Mouse (Mus musculus): ENCODE measurements around the gene Tm9sf3.

The Tm9sf3 gene

GRCm38 (mm10) chr19:41176881-41177280, 86.9 kb downstream of the Tm9sf3 start:
- no peak for DNase-seq (ENCODE audit: low spot score in 2 of 2)

- DNase-seq (ENCODE audit: low spot score in 2 of 2), result no peak
Observed at GRCm38 (mm10) chr19:41165914-41166235, 97.9 kb downstream of the Tm9sf3 start.

- no peak for DNase-seq (ENCODE audit: low spot score in 2 of 2)
Observed at GRCm38 (mm10) chr19:41165144-41165913, 98.5 kb downstream of the Tm9sf3 start.

- DNase-seq (ENCODE audit: low spot score in 2 of 2), result no peak
Observed at GRCm38 (mm10) chr19:41164447-41165095, 99.2 kb downstream of the Tm9sf3 start.
